Mouse (Mus musculus) activated CD4-positive, CD25-positive, alpha-beta regulatory T cell, adult 4 months (primary cell): ENCODE measurements around the gene Ghitm. TPM values are rescaled to one million over a fixed set of nuclear protein-coding genes. Genes with fewer than 3 reads are reported as not detected.
"Not testable (repeated sequence)": the region's sequence is repeated elsewhere in the genome, so short reads cannot be mapped to it uniquely, and the experiment has no call there.

ENCODE experiments used
- ATAC-seq: one replicate; pipeline ENCODE4 v1.8.0; 2017
- polyA plus RNA-seq, 2 experiments: library from polyadenylated mRNA; unstranded; fragments of 100-300 nt; shearing (Covaris generic); gene quantifications; one replicate each; pipeline ENCODE4 v1.2.1; 2017

Ghitm gene
- polyA plus RNA-seq = 100 to 1,000 TPM; 350 to 391 TPM

GRCm38 (mm10) chr14:37135127-37135593 is at the start of gene Ghitm:
Ghitm (minus strand) TSS chr14:37135272.
- peak; percentile 97 for ATAC-seq

DNA sequence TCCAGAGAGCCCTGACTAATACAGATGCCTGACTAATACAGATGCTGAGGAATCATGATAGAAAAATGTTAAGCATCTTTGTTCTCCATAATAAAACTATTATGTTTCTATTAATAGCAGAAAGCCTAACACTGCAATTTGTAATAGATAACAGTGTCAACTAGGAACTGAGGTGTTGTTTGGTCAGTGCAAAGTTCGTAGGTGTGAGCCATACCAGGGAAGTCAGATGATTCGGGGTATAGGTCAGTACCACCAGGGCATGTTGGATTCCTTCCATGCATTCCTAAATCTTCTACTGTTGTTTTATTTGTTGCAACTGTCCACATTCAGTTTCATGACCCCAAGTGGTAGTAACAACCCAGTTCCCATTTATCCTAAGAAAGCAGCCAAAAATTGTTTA is 49.8 kb upstream of the Ghitm start:
- ATAC-seq = no peak

DNA sequence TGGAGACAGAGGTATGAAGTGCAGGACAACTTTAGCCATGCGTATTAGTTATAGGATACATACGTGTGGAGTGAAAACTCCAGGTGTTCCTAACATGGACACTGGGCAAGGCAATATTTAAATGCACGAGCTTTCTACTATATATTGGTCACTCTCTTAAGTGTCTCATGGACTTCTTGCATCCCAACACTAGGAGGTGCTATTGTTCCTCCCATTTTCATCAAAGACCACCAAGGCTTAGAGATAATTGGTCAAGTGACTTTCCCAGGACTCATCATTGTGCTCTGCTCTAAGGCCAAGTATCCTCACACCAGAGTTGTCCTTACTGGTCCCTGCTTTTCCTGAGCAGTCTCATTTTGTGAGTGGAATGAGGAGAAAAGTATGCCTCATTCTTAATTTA is 39.4 kb upstream of the Ghitm start:
- ATAC-seq = no peak

DNA sequence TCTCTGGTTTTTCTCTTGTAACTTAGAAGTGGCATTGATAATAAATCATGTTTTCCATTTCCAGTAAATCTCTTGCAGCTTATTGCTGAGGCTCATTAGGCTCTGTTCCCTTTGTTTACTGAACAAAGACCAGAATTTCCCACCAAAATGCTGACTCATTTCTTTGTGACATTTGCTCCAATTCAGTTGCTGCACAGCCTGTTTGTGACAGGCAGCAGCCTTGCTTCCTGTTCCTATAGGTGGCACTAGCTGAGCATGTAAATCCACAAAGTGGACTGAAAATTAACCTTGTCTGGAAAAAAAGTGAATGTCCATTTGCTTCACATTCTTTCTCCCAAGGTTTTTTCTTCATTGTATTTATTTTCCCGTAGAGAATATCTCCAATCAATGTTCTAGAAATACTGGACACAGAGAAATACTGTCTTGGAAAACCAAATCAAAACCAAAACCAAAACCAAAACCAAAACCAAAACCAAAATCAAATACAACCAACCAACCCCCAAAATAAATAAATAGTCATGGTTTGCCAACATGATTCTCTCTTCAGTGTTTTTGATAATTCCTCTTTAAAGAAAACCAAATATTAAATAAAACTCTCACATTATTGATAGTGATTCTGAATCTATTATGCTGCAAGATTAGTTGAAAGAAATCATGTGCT is 30.3 kb upstream of the Ghitm start:
- peak; percentile 46 for ATAC-seq

DNA sequence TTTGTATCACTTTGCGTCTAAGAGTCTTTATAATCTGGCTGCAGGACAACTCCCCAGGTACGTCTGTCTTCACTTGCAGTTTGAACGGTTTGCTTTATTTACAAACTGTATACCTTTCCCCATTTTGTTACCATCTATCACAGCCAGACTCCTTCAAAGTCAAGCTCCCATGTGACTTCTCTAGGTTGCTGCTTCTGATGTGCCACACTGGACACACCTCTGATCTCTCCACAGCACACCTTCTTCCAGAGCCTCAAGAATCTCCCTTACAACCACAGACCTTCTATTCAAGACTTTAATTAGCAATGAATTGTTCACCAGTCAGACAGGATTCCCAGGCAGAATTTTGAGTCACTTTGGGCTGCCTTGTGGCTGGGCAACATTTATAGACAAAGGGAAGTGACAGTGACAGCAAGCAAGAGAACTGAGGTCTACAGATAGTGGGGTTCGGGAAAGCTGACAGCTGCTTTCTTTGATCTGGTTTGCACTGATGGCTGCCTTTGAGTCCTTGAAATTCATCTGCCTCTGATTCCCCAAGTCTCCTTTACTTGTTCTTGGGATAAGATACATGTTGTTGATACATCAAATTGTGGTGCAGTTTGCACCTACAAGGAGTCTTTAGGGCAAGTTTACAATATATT is 29.4 kb upstream of the Ghitm start:
- ATAC-seq = no peak

DNA sequence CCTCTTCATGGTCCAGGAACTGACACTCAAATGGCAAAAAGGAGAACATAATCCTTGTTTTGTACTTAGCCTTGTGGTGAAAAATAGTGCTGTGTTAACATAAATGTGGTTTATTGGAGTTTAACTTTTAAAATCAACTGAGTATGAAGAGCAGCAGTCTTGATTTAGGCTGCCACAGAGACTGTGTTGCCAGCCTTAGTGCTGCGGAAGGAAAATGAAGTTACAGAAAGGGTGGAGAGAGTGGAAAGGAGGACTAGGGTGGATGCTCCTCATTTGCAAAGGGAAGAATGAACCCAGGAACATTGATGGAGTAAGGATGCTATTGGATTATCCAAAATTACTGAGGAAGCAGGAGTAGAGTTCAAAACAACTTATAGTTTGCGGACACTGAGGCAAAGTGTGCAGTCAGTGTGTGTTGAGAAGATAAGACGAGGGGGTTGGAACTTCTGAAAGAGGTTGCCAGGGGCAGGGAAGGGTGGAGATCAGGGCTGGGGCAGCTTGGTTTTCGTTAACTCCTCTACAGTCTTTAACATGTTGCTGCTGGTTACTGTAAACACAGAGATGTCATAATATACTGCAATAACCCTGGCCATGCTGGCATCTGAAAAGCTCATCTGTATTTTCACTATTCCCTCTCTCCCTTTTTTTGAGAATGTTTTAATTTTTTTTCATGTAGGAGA is 28.3 kb upstream of the Ghitm start:
- ATAC-seq = no peak

DNA sequence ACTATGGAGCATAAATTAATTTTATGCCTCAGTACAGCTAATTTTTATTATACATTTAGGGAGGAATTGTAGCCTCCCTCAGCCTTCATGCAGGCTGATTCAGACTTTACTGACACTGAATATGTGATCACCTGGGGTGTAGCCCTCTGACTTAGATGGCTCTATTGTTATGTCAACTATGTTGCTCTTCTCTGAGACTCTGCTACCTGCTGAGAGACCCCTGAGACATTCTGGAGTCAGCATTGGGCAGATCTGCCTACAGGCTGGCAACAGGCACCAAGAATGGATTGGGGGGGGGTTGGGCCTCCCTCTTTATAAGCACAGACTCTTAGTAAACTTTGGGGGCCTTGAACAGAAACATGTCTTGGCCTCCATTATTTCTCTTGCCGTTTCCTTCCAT is 19.3 kb upstream of the Ghitm start:
- ATAC-seq = no peak

- ATAC-seq = no peak
These were observed 4.1 kb upstream of the Ghitm start for GRCm38 (mm10) chr14:37139051-37139710.

GRCm38 (mm10) chr14:37137596-37137995 is 2.5 kb upstream of the Ghitm start:
- not testable (repeated sequence) for ATAC-seq

- ATAC-seq = no peak
These were observed 1.0 kb upstream of the Ghitm start for GRCm38 (mm10) chr14:37136110-37136509.

GRCm38 (mm10) chr14:37135671-37136070 is 599 bp upstream of the Ghitm start:
- ATAC-seq = no peak

- ATAC-seq = peak; percentile 17
These were observed 557 bp downstream of the Ghitm start for GRCm38 (mm10) chr14:37134304-37135126.

GRCm38 (mm10) chr14:37127652-37128051 is 7.4 kb downstream of the Ghitm start:
- peak; percentile 44 for ATAC-seq

DNA sequence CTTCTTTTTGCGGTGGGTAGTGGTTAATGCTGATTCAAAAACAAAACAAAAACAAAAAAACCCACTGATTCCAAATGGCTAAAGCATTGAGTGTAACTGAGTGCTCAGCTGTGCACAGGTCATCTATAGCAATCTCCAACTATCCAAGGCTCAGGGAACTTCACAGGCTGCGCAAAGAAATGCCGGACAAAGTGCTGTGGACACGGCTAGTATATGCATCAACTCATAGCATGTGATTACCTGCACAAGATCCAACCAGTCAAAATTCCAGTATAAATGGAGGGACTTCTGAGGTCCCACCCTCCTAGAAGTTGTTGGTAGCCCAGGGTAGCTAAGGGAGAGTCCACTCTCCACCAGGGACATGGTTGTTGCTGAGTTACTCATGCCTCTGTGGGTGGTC is 15.8 kb downstream of the Ghitm start:
- no peak for ATAC-seq

GRCm38 (mm10) chr14:37113922-37114321 is 21.1 kb downstream of the Ghitm start, which contains the start of gene 2610528A11Rik:
2610528A11Rik (minus strand) TSS chr14:37114022.
- no peak for ATAC-seq

- ATAC-seq = no peak
These were observed 22.1 kb downstream of the Ghitm start for GRCm38 (mm10) chr14:37112931-37113330.

DNA sequence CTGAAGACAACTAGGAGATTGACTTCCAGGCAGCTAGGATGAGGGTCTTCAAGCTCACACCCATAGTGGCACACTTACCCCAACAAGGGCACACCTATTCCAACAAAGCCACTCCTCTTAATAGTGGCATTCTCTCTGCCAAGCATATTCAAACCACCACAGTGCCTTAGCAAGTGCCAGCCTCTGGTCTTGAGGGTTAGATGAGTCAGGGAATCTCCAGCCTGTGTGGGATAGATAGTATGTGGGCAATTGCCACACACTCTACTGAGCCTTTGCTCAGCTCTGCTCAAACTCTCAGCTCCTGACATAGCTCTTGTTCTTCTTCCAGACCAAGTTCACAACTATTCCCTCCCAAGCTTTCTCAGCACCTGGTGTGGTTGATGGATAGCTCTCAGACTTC is 23.7 kb downstream of the Ghitm start:
- no peak for ATAC-seq

DNA sequence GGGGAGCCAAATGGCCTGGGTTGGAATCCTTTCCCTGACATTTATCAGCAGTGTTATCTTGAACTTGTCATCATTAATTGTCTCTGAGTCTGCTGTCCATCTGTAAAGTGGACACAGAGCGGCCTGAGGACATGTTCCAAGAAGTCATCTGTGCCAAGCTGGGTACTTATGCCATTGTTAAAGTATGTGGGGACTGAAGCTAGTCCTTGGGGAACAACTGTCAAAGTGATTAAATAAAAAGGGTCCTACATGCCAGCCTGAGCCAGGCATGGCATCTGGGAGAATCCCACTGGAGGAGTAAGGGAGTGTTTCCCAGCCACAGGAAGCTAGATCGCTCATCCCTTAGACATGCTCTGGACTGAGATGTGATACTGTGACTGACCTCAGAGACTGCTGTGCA is 24.6 kb downstream of the Ghitm start:
- no peak for ATAC-seq

DNA sequence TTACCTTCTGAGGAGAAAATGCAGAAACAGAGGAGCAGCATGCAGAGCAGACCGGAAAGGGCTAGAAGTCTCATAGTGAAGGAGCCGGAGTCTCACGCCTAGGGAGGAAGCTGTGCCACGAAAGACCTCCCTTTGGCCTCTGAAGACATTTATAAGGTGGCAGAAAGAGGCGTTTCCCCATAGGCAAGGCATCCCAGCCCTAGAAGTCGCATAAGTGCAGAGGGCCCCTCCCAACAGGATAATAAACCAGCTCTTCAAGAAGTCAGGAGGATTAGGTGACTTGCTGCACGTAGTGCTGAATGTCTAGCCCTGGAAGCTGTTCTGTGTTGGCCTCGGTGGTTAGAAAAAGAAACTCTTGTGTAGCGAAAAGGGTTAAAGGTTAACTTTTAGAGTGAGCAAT is 25.1 kb downstream of the Ghitm start:
- ATAC-seq = no peak

- ATAC-seq = no peak
These were observed 25.6 kb downstream of the Ghitm start for GRCm38 (mm10) chr14:37109460-37109859.

GRCm38 (mm10) chr14:37105846-37106245 is 29.2 kb downstream of the Ghitm start:
- ATAC-seq = no peak

- no peak for ATAC-seq
These were observed 30.3 kb downstream of the Ghitm start for GRCm38 (mm10) chr14:37104747-37105146.
